Mouse (Mus musculus): Measurements from ENCODE around the gene Kcnk18.

The Kcnk18 gene

DNA sequence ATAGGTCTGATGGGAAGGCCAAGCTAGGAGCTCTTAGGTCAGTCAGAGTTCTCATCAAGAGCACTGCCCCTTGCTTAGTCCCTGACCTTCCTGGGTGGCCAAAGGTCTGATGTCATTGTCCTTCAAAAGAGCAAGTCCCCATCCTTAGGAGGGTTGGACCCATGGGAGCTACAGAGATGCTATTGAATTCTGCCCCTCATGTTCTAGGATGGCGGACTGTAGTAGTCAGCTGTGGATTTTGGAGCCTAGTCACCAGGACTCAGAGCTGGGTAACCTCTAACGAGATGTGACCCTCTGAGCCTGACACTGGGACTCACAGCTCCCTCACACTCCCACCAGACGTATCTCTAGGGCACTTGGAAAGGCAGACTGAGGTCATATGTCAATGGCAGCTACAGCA lies 9.4 kb downstream of the Kcnk18 start:
- DNase-seq: no peak

DNA sequence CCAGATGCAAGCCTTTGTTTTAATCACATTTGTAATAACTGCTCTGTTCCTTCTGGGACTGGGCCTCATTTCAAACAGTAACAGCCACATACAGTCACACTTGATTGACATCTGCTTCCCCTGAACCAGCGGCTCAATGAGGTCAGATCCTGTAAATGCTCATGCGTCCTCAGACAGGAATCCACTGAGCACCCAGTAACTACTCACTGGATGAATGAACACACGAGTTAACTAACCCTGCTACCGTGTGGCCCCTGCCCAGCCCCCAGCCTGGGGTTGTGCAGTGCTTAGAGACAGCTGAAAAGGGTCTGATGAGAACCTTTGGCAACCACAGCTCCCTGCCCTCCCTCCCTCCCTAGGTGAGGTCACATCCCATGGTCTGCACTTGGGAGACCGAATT lies 13.8 kb downstream of the Kcnk18 start:
- DNase-seq: no peak

DNA sequence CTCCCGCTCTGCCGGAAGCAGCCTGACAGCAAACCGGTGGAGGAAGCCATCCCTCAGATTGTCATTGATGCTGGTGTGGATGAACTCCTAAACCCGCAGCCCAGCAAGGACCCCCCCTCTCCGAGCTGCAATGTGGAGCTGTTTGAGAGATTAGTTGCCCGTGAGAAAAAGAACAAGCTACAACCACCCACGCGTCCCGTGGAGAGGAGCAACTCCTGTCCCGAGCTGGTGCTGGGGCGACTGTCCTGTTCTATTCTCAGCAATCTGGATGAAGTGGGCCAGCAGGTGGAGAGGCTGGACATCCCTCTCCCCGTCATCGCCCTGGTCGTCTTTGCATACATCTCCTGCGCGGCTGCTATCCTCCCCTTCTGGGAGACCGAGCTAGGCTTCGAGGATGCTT lies 16.0 kb downstream of the Kcnk18 start:
- no peak for DNase-seq

DNA sequence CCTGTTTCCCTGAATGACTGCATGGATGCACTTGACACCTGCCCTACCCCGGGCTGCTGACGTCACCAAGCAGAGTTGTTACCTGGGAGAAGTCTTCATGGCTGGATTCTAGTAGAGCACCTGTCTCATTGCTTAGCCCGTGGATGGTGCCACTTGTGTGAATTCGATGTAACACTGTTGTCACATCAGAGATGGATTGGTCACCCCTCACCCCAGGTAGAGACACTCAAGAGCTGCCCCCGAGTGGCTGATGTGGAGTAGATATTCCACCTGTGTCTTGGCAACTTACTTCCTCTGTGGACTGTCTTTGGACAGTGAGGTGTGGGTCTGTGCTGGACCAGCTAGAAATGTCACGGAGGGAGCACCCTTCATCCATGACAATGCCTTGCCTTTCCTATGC lies 17.0 kb downstream of the Kcnk18 start:
- DNase-seq: no peak

GRCm38 (mm10) chr19:59238630-59239029 lies 19.6 kb downstream of the Kcnk18 start:
- no peak for DNase-seq

- DNase-seq: peak; percentile 92 to 97
Measured at GRCm38 (mm10) chr19:59239124-59239817, 20.3 kb downstream of the Kcnk18 start.

- DNase-seq: peak; percentile 56 to 60
Measured at GRCm38 (mm10) chr19:59241987-59242386, 23.0 kb downstream of the Kcnk18 start.

DNA sequence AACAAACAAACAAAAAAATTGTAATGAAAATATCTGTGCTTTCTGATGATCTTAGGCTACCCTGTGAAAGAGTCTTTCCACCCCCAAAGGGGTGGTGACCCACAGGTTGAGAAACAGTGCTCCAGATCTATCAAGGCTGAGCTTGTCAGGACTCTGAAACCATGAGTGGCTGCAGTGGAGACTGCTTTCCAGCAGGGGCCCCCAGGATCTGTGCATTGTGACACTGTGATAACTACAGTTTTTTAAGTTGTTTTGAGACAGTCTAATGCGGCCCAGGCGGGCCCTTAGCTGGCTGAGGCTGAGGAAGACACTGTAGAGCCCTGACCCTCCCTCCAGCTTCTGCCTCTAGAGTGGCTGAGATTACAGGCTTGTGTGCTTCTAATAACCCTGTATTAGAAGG lies 24.0 kb downstream of the Kcnk18 start:
- DNase-seq: no peak

GRCm38 (mm10) chr19:59248144-59248543 lies 29.1 kb downstream of the Kcnk18 start:
- no peak for DNase-seq

DNA sequence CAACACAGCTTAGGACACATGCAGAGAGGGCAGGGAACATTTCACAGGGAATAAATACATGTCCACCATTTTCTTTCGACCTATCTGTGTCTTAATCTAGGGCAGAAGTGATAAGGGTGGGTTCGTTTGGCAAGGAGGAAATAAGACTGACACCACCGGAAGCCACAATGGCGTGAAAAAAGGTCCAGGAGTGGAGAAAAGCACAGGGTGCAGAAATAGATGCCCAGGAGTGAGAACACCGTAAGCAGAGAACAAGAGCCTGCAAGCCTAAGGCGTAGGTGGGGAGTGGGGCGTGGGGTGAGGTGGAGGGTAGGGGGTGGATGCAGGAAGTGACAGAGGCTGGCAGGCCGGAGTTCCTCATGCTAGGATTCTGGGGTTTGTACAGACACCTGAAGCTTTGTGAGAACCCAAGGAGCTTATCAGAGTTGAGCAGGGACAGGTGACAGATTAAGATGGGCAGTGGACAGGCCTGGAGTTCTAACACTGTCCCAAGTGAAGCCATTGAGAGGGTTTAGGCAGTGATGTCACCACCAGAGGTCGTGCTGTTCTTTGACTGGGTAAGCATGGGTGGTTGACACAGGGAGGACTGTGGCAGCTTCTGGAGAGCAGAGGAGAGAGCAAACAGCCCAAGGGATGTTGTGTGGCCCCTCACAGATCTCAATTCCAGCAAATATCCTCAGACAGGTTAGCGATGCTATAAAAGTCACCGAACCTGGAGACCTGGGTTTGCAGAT lies 29.7 kb downstream of the Kcnk18 start:
- DNase-seq: no peak

DNA sequence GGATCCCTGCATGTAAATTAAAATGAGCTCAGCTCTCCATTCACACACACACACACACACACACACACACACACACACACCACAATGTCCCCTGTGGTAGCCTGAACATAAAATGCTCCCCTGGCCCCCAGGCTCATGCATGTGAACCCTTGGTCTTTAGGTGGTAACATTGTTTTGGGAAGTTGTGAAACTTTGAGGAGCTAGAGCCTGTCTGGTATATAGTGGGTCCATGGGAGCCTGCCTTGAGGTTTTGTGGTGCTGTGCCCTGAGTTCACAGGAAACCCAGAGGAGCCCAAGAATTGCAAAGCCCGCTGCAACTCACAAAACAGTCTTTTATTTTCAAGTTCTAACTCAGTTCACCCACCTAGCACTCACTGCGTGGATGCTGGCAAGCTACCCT lies 33.6 kb downstream of the Kcnk18 start:
- DNase-seq: no peak

DNA sequence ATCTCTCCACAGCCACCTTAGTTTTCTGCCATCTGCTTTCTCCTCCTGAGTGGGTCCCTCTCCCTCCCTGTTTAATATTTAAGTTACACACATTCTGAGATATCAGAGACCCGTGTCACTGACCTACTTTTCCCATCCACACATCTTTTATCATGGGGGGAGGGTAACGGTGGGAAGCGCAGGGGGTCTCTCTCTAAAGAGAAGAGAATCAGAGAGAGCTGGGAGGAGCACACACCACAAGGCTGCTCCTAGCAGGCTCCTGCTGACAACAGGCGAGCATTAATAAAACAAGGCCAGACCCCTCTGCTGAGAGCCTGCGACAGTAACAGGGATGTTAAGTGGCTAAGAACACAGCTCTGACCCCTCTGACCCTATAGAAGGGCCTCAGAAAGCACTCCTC lies 40.6 kb downstream of the Kcnk18 start:
- no peak for DNase-seq

DNA sequence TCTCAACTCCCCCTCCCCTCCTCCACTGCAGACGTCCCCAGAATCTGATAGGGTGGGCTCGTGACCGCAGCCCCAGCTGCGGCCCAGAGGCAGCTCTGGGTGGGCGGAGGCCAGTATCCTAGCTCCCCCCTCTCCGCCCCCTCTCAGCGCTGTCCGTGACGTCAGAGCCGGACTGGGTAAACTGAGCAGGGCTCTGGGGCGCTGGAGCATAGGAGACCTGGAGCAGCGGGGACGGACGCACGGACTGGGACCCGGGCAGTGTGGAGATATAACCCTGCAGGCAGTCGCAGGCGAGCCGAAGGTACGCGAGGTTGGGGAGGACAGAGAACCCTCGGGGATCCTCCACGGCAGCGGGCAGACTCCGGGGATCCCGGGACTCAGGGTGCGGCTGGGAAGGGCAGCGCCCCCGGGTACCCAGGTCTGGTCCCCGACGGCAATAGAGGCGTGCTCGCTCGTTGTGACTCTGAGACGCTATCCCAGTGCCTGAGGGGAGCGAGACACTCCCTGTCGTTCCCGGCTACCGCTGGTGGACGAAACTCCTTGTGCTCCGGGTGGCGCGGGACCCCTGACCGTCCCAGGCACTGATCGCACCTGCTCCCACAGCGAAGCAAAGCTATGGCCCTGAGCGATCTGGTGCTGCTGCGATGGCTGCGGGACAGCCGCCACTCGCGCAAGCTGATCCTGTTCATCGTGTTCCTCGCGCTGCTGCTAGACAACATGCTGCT lies 41.9 kb downstream of the Kcnk18 start, which contains the start of gene Slc18a2:
Gene Slc18a2, plus strand, starts transcription at position 179 of the 725 bp plus-strand sequence.
- peak; percentile 16 to 22 for DNase-seq

DNA sequence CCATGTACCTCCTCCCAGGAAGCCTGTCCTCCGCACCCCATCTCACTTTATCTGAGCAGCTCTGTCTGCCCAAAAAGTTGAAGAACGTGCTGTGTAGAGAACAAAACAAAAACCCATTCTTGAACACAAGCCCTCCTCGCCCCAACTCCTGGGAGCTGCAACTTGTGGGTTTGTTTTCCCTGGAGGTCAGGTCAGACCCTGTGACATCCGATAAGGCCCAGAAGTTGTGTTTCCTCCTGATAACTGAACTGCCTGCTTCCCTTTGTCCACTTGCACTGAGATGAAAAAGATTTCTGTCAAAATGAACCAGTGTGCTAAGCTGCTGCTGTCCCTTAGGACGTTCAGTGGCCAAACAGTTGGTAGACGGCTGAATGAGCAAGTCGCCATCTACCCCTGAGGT lies 42.6 kb downstream of the Kcnk18 start:
- DNase-seq: no peak

DNA sequence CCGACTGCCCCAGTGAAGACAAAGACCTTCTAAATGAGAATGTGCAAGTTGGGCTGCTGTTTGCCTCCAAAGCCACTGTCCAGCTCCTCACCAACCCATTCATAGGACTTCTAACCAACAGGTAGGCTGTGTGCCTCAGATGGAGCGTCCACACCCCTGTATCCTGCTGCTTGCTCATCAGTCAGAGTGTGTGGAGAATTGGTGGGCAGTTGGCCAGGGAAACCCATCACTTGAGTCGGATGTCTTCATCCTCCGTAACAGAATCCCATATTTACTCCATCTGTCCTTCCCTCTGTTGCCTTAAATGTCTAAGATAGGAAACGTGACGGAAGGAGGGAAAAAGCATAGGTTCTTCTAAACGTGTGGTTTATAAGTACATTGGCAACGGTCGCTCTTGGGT lies 44.2 kb downstream of the Kcnk18 start:
- peak; percentile 21 to 26 for DNase-seq

- DNase-seq: no peak
Measured at GRCm38 (mm10) chr19:59264838-59265532, 46.0 kb downstream of the Kcnk18 start.

DNA sequence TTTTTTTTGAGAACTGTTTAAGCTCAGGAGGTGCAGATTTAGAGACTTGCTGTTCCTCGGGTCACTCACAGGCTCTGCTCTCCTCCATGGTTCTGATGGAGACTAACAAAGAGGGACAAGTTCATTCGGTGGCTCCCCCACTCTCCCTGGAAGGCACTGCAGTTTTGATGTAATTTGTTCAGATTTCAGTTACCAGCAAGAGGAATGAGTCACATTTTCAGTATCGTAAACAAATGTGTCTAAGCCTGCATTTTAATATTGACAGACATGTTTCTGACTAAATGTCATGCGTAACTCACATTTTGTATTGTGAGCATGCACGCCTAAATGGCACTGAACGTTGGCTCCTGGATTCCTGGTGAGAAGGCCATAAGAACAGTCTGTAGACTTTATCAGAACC lies 46.9 kb downstream of the Kcnk18 start:
- DNase-seq: no peak

DNA sequence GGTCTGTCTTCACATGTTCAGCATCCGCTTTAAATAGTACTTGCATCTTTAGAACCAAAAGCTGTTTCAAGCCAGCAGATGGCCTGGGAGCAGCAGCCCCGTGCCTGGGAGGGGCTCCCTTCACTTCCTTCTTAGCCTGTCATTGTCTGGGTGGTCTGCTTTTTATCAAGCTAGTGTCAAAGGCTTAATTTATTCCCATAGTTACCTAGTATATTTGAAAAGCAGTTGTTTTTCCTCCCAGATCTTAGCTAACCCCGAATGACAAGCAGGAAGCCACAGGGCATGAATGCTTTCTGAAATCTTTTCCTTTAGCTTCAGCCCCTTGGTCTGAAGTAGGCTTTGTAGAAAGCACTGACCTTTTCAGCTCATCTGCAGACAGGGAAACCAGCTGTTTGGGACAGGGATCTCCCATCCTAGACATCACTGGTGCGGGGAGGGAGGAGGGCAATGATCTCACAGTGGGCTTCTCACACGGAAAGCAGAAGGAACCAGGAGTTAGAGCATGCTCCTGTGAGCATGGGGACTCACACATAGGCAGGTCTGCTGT lies 48.5 kb downstream of the Kcnk18 start:
- DNase-seq: peak in 1 of 2 experiments; percentile 23

DNA sequence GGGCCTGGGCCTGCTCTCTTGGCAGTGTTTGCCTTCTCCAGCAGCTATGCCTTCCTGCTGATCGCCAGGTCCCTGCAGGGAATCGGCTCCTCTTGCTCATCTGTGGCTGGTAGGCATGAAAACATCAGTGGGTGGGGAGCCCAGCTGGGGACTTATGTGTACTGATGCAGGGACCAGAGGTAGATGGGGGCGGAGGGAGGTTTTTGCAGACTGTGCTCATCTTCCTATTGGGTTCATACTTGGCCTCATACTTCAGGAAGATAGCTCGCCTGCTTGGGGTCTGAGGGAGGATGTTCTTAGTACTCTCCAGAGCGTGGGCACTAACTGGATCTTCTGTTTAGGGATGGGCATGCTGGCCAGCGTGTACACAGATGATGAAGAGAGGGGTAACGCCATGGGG lies 54.2 kb downstream of the Kcnk18 start:
- no peak for DNase-seq

DNA sequence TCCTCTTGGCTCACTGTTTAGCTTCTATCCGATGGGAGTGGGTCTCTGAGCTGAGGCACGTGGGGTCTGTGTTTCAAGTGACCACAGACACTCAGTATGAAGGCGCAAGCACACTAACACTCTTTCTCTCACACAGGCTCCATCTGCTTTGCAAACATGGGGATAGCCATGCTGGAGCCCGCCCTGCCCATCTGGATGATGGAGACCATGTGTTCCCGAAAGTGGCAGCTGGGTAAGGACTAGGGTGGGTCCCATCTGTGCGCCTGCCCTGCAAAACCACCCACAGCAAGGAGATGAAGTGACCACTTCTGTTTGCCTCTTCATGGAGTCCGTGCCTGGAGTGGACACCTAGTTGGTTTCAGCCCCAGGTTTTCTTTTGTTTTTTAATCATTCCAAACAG lies 57.3 kb downstream of the Kcnk18 start:
- peak; percentile 24 to 34 for DNase-seq

GRCm38 (mm10) chr19:59280841-59281240 lies 61.8 kb downstream of the Kcnk18 start:
- no peak for DNase-seq

- no peak for DNase-seq
Measured at GRCm38 (mm10) chr19:59282001-59282400, 63.0 kb downstream of the Kcnk18 start.
